Mouse (Mus musculus): Measurements from ENCODE around the gene Igf2. TPM values are rescaled to one million over a fixed set of nuclear protein-coding genes. Genes with fewer than 3 reads are reported as not detected.

Gene Igf2
- total and polyA plus RNA-seq, 2 experiments from 2014 or later: 213 to 380 TPM

DNA sequence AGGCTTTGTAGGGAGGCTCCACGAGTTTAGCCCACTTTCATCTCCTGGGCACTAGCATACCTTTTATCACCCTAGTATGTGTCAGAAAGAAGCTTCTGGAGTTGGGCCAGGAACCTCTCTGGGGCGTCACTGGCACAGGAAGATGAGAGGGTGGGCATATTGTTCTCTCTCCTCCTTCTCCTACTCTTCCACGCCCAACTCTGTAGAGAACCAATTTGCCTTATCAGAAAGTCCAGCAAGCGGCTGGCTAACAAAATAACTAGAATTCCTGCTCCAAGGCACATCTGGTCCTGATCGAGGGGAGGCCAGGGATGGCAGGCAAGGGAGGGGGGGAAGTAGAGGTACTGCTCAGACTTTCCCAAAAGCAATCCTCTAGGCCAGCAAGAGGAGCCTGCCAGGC is 21.6 kb downstream of the Igf2 start:
- no peak for TF ChIP-seq CTCF (IDR thresholded peaks at IDR 0.05)
- WGBS: 58% methylated on average over 5 of the region's 5 CpGs

DNA sequence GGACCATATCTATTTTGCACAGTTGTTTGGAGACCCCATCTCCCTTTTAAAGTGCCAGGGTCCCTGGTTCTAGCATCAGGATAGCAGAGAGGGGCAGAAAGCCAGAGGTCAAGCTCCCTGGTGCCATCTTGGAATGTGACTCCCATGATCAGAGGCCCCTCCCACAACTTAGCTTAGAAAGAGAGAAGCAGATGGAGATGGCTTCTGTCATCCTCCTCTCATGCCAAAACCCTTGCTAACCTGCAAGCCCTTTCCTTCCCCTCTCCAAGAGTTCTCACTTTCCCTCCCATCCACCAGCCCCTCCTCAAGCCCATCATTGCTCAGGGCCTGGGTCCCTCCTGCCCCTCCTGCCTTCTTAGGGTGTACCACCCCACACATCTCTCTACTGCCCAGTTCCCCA is 30.4 kb downstream of the Igf2 start:
- no peak for TF ChIP-seq CTCF (IDR thresholded peaks at IDR 0.05)
- Histone ChIP-seq H3K9ac (replicated peaks; ENCODE audit: low read length, poor library complexity, severe bottlenecking) (no peak overlapping the region), H3K4me1 (ENCODE audit: insufficient read depth, low read length) (no peaks in the 10 kb centered on the region), H3K4me3 (ENCODE audit: low read depth, low read length) (no peak overlapping the region), H3K27me3 (ENCODE audit: insufficient read depth, low read length) (no peaks in the 10 kb centered on the region), H3K27ac (ENCODE audit: low read depth, low read length) (no peak overlapping the region), H3K4me2 (ENCODE audit: low read depth, low read length, poor library complexity, severe bottlenecking) (no peak overlapping the region), H3K36me3 (ENCODE audit: insufficient read depth, low read length) (no peaks in the 10 kb centered on the region), H3K9me3 (ENCODE audit: low read length) (no peaks in the 10 kb centered on the region)
- ATAC-seq (ENCODE audit: low FRiP score) (no peak), DNase-seq (ENCODE audit: low spot score) (no peak)

More for the DNA sequence above, 21.6 kb downstream of the Igf2 start:
- ATAC-seq (ENCODE audit: low FRiP score) (no peak), DNase-seq (ENCODE audit: low spot score) (no peak)
- Histone ChIP-seq H3K36me3 (ENCODE audit: insufficient read depth, low read length) (no peaks in the 10 kb centered on the region), H3K4me3 (ENCODE audit: low read depth, low read length) (no peak overlapping the region), H3K9ac (replicated peaks; ENCODE audit: low read length, poor library complexity, severe bottlenecking) (no peak overlapping the region), H3K4me2 (ENCODE audit: low read depth, low read length, poor library complexity, severe bottlenecking) (no peak overlapping the region), H3K27ac (ENCODE audit: low read depth, low read length) (no peak overlapping the region), H3K4me1 (ENCODE audit: insufficient read depth, low read length) (no peaks in the 10 kb centered on the region), H3K9me3 (ENCODE audit: low read length) (no peaks in the 10 kb centered on the region), H3K27me3 (ENCODE audit: insufficient read depth, low read length) (no peaks in the 10 kb centered on the region)

DNA sequence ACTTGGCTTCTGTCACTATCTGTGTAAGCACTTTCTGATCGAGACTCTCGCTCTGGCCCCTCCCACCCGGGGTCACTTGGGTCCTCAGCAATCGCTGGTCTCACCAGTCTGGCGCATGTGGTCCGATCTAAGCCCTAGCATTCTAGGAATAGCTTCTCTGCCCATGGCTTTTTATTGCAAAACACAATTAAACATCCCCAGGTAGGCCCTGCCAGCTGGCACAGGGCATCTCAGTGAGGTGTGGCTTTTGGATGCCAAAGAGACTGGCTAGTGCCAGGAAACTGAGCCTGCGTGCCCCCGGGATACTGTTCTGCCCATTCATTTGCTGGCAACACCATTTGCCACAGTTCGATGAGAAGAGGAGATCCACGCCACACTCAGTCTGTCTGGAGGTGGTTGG is 35.9 kb downstream of the Igf2 start:
- H3K4me1 ChIP-seq (ENCODE audit: insufficient read depth, low read length): no peaks in the 10 kb centered on the region
- ATAC-seq (ENCODE audit: low FRiP score) (no peak), DNase-seq (ENCODE audit: low spot score) (peak; percentile 2)
- H3K27me3 ChIP-seq (ENCODE audit: insufficient read depth, low read length): no peaks in the 10 kb centered on the region
- TF ChIP-seq CTCF (IDR thresholded peaks at IDR 0.05): no peak
- no peak overlapping the region for H3K4me3 ChIP-seq (ENCODE audit: low read depth, low read length)
- no peak overlapping the region for H3K4me2 ChIP-seq (ENCODE audit: low read depth, low read length, poor library complexity, severe bottlenecking)
- 77% methylated on average over 10 of the region's 10 CpGs for WGBS
- no peaks in the 10 kb centered on the region for H3K9me3 ChIP-seq (ENCODE audit: low read length)
- no peak overlapping the region for H3K27ac ChIP-seq (ENCODE audit: low read depth, low read length)
- no peaks in the 10 kb centered on the region for H3K36me3 ChIP-seq (ENCODE audit: insufficient read depth, low read length)
- H3K9ac ChIP-seq (replicated peaks; ENCODE audit: low read length, poor library complexity, severe bottlenecking): no peak overlapping the region

DNA sequence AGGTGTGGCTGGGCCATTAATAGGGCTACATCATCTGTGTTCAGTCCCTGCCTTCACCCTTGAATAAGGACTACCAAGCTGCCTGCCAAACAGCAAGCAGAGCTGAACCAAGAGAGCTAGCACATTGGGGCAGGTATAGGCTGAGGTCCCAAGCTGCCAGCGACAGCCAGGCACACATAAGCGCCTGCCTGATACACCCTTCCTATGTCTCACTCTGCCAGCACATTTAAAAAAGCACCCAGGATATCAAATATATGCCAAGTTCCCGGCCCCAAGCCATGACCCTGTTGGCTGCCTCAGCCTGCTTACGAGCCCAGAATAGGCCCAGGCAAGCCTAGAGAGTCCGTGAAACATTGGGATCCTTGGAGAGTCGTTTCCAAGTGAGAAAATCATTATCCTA is 36.8 kb downstream of the Igf2 start:
- H3K27ac ChIP-seq (ENCODE audit: low read depth, low read length): no peak overlapping the region
- no peak overlapping the region for H3K4me3 ChIP-seq (ENCODE audit: low read depth, low read length)
- H3K4me2 ChIP-seq (ENCODE audit: low read depth, low read length, poor library complexity, severe bottlenecking): no peak overlapping the region
- H3K9me3 ChIP-seq (ENCODE audit: low read length): no peaks in the 10 kb centered on the region
- no peak overlapping the region for H3K9ac ChIP-seq (replicated peaks; ENCODE audit: low read length, poor library complexity, severe bottlenecking)
- ATAC-seq (ENCODE audit: low FRiP score) (no peak), DNase-seq (ENCODE audit: low spot score) (no peak)
- H3K36me3 ChIP-seq (ENCODE audit: insufficient read depth, low read length): no peaks in the 10 kb centered on the region
- H3K27me3 ChIP-seq (ENCODE audit: insufficient read depth, low read length): no peaks in the 10 kb centered on the region
- WGBS: 87% methylated on average over 6 of the region's 6 CpGs
- TF ChIP-seq CTCF (IDR thresholded peaks at IDR 0.05): no peak
- H3K4me1 ChIP-seq (ENCODE audit: insufficient read depth, low read length): no peaks in the 10 kb centered on the region

DNA sequence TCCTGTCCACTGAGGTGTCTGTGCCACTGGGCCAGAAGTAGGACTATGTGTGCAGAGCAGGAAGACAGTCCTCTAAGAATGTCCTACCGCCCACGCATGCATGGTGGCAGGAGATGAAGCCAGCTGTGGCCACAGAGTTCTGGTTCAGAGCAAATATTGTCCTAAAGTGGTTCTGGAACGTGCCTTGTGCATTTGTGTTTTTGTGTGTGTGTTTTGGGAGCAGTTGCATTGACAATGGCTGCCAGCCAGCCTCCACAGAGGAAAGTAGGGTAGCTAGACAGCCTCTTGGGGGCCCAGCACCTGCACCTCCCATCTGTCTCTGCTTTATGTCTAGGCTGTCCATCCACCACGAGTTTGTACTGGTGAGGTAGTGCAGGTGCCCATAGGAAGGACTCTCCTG is 44.4 kb downstream of the Igf2 start:
- no peak for TF ChIP-seq CTCF (IDR thresholded peaks at IDR 0.05)
- 75% methylated on average over 4 of the region's 4 CpGs for WGBS
- Histone ChIP-seq H3K27ac (ENCODE audit: low read depth, low read length) (no peak overlapping the region), H3K27me3 (ENCODE audit: insufficient read depth, low read length) (no peaks in the 10 kb centered on the region), H3K4me1 (ENCODE audit: insufficient read depth, low read length) (no peaks in the 10 kb centered on the region), H3K4me2 (ENCODE audit: low read depth, low read length, poor library complexity, severe bottlenecking) (no peak overlapping the region), H3K9me3 (ENCODE audit: low read length) (no peaks in the 10 kb centered on the region), H3K36me3 (ENCODE audit: insufficient read depth, low read length) (no peaks in the 10 kb centered on the region), H3K4me3 (ENCODE audit: low read depth, low read length) (no peak overlapping the region), H3K9ac (replicated peaks; ENCODE audit: low read length, poor library complexity, severe bottlenecking) (no peak overlapping the region)
- ATAC-seq (ENCODE audit: low FRiP score) (no peak), DNase-seq (ENCODE audit: low spot score) (no peak)

DNA sequence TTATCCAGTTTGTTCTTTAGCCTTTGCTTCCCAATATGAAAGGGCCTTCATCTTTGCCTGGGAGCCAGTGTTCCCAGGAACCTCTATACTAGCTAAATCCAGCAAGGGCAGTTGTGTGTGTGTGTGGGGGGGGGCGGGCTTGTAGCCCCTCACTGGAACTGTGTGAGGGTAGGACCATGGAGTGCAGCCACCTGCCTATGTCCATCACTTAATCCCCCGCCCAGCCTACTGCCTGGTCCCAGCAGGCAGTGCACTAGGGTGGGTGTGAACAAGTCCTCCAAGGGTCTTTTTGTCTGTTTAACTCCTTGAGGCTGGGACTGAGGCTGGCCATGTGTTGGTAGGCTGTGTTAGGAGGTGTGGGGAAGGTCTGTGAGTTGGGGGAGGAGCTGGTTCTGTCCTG is 53.5 kb downstream of the Igf2 start:
- Histone ChIP-seq H3K4me2 (ENCODE audit: low read depth, low read length, poor library complexity, severe bottlenecking) (no peak overlapping the region), H3K4me1 (ENCODE audit: insufficient read depth, low read length) (no peaks in the 10 kb centered on the region), H3K9me3 (ENCODE audit: low read length) (no peaks in the 10 kb centered on the region), H3K4me3 (ENCODE audit: low read depth, low read length) (no peak overlapping the region), H3K27ac (ENCODE audit: low read depth, low read length) (no peak overlapping the region), H3K9ac (replicated peaks; ENCODE audit: low read length, poor library complexity, severe bottlenecking) (no peak overlapping the region), H3K27me3 (ENCODE audit: insufficient read depth, low read length) (no peaks in the 10 kb centered on the region), H3K36me3 (ENCODE audit: insufficient read depth, low read length) (no peaks in the 10 kb centered on the region)
- ATAC-seq (ENCODE audit: low FRiP score) (no peak), DNase-seq (ENCODE audit: low spot score) (no peak)
- 48% methylated on average over 2 of the region's 2 CpGs for WGBS
- no peak for TF ChIP-seq CTCF (IDR thresholded peaks at IDR 0.05)

Measured in midbrain, postnatal 0 days (tissue).